Mouse (Mus musculus) intestine, postnatal 0 days (tissue): ENCODE results near the gene Il4. TPM values are rescaled to one million over a fixed set of nuclear protein-coding genes. Genes with fewer than 3 reads are reported as not detected.

Source experiments
- ATAC-seq: fragments of 200-750 bp; cut with Nextera tagmentation; 2 replicates; pipeline ENCODE4 v1.8.0; 2017; ENCODE audit warnings: mild to moderate bottlenecking, moderate TSS enrichment, moderate library complexity
- H3K27ac ChIP-seq: fragments of 300-500 bp; sonication (generic); 2 replicates; pipeline ENCODE4 v1.5.1; 2014; ENCODE audit warnings: mild to moderate bottlenecking, low read depth, low read length, moderate library complexity
- H3K27me3 ChIP-seq: fragments of 300-500 bp; sonication (generic); replicated peaks from 2 replicates; pipeline ENCODE4 v1.6.1; 2014; ENCODE audit warnings: low read length, mixed read lengths; ENCODE audit not compliant: control insufficient read depth, insufficient read depth
- H3K36me3 ChIP-seq: fragments of 300-500 bp; sonication (generic); 2 replicates; pipeline ENCODE4 v1.6.1; 2014; ENCODE audit warnings: mild to moderate bottlenecking, moderate library complexity; ENCODE audit not compliant: control insufficient read depth, insufficient read depth
- H3K4me1 ChIP-seq: fragments of 300-500 bp; sonication (generic); replicated peaks from 2 replicates; pipeline ENCODE4 v1.6.1; 2014; ENCODE audit warnings: antibody characterized with exemption, low read length, mixed read lengths; ENCODE audit not compliant: control insufficient read depth, insufficient read depth
- H3K4me2 ChIP-seq: fragments of 300-500 bp; sonication (generic); replicated peaks from 2 replicates; pipeline ENCODE4 v1.6.1; 2014; ENCODE audit warnings: low read depth, mild to moderate bottlenecking, moderate library complexity
- H3K4me3 ChIP-seq: fragments of 300-500 bp; sonication (generic); 2 replicates; pipeline ENCODE4 v1.5.1; 2014; ENCODE audit warnings: low read depth, low read length
- H3K9ac ChIP-seq: fragments of 300-500 bp; sonication (generic); 2 replicates; pipeline ENCODE4 v1.6.1; 2014; ENCODE audit warnings: mild to moderate bottlenecking, low read depth, low read length
- H3K9me3 ChIP-seq: fragments of 300-500 bp; sonication (generic); 2 replicates; pipeline ENCODE4 v1.6.1; 2016; ENCODE audit warnings: mixed run types; ENCODE audit not compliant: control insufficient read depth
- CTCF ChIP-seq: sonication (generic); IDR thresholded peaks from 2 replicates; pipeline ENCODE4 v1.5.1; 2016; ENCODE audit warnings: low read depth, mild to moderate bottlenecking, control low read depth, antibody characterized with exemption, moderate library complexity
- WGBS: fragments of 180-500 bp; shearing (Covaris S2); extraction: QIAGEN DNeasy Blood & Tissue Kit; methylation state at CpG from one replicate; pipeline ENCODE4 v1.1.7; 2014; 5-methylcytosine and 5-hydroxymethylcytosine counted together
- polyA plus RNA-seq: library from polyadenylated mRNA; unstranded; fragments of >200 nt; fragmentation: Nextera tagmentation; extraction: Ambion mirVana; gene quantifications from 2 replicates; pipeline ENCODE4 v1.2.1, GENCODE M21; 2015

Il4 gene
- polyA plus RNA-seq, 1 experiment from 2014 or later, result 0.29 TPM

DNA sequence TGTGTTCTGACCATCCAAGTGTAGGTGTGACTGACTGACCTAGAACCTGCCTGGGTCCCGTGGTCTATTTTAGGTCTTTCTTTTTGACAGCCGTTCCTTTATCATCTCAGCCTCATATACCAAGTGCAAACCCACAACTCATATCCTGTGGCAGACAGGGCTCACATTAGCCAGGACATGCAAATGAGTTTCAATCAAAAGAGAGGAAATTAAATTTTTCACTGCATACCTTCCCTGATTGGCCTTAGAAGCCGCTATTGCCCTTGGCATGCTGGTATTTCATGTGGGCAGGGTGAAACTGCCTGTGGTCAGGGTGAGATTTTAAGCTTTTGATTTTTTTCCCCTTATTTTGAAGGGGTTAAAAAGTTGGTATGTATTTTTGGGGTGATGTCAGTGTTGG is 8.8 kb downstream of the Il4 start:
- 81% methylated on average over 3 of the region's 3 CpGs for WGBS
- Histone ChIP-seq H3K4me1 (no peaks in the 10 kb centered on the region), H3K4me2 (no peak overlapping the region), H3K9ac (no peak overlapping the region), H3K4me3 (no peak overlapping the region), H3K27me3 (no peaks in the 10 kb centered on the region), H3K36me3 (no peaks in the 10 kb centered on the region), H3K9me3 (no peaks in the 10 kb centered on the region), H3K27ac (no peak overlapping the region)
- no peak for ATAC-seq
- TF ChIP-seq CTCF, result no peak

DNA sequence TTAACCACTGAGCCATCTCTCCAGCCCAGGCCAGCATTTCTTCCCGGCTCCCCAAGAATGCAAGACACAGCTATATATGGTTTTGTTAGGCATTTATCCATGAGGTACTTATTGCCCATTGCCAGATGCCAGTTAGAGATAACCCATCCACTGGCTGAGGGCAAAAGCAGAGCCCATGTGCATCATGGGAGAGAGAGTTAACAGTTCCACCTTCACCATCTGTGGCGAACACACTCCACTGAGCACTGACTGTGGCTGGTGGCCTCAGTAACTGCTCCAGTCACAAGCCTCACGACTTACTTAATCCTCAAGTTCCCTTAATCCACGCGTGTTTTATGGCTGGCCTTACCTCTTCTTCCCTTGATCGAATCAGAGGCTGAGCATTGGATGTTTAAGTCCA is 9.2 kb downstream of the Il4 start:
- H3K36me3 ChIP-seq, result no peaks in the 10 kb centered on the region
- no peak for TF ChIP-seq CTCF
- no peaks in the 10 kb centered on the region for H3K4me1 ChIP-seq
- no peaks in the 10 kb centered on the region for H3K9me3 ChIP-seq
- no peaks in the 10 kb centered on the region for H3K27me3 ChIP-seq
- no peak overlapping the region for H3K9ac ChIP-seq
- H3K4me2 ChIP-seq, result no peak overlapping the region
- H3K27ac ChIP-seq, result no peak overlapping the region
- no peak for ATAC-seq
- no peak overlapping the region for H3K4me3 ChIP-seq
- 60% methylated on average over 6 of the region's 6 CpGs for WGBS

DNA sequence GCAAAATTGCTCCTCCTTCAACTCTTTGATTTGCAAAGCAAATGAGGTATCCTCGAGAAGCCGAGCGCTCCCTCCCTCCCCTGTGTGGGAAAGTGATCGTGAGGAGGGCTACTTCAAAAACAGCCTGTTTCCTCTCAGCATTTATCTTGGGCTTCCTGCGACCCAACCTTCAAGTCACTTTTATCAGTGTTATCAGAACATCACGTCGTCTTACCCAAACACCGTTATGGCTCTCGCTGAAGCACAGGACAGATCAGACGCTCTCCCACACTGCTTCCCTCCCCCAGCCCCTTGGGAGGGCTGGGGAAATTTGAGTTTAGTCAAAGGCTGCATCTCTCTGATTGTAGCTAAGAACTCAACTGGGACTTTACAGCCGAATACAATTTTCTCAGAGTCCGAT is 12.9 kb downstream of the Il4 start:
- H3K9ac ChIP-seq, result no peak overlapping the region
- 15% methylated on average over 12 of the region's 12 CpGs for whole genome bisulfite sequencing
- H3K4me2 ChIP-seq, result no peak overlapping the region
- H3K27ac ChIP-seq, result no peak overlapping the region
- ATAC-seq, result no peak
- no peak for TF ChIP-seq CTCF
- H3K4me3 ChIP-seq, result no peak overlapping the region
- H3K27me3 ChIP-seq, result no peaks in the 10 kb centered on the region
- H3K9me3 ChIP-seq, result no peaks in the 10 kb centered on the region
- peaks cover 10% of the 10 kb centered on the region; the same call in 1 of the 2 replicates for H3K36me3 ChIP-seq
- H3K4me1 ChIP-seq, result no peaks in the 10 kb centered on the region

DNA sequence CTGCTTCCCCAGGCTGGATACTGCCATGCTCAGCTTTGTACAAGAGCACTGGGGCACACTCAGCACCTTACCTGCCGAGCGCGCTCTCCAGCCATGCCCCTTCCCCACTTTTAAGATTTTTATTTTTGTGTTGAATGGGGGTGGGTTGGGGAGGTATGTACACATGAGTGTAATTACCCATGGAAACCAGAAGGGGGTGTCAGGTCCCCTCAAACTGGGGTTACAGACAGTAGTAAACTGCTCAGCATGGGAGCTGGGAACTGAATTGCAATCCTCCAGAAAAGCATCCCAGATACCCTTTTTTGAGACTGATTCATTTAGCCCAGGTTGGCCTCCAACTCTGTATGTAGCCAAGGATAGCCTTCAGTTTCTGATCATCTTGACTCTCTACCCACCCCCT is 13.5 kb downstream of the Il4 start:
- Histone ChIP-seq H3K4me1 (no peaks in the 10 kb centered on the region), H3K27ac (no peak overlapping the region), H3K27me3 (no peaks in the 10 kb centered on the region), H3K9me3 (no peaks in the 10 kb centered on the region), H3K36me3 (peaks cover 14% of the 10 kb centered on the region; the same call in 1 of the 2 replicates), H3K4me2 (no peak overlapping the region), H3K9ac (no peak overlapping the region), H3K4me3 (no peak overlapping the region)
- ATAC-seq, result no peak
- peak; percentile 19; the same call in 1 of the 2 replicates for TF ChIP-seq CTCF
- WGBS, result 89% methylated on average over 3 of the region's 3 CpGs

DNA sequence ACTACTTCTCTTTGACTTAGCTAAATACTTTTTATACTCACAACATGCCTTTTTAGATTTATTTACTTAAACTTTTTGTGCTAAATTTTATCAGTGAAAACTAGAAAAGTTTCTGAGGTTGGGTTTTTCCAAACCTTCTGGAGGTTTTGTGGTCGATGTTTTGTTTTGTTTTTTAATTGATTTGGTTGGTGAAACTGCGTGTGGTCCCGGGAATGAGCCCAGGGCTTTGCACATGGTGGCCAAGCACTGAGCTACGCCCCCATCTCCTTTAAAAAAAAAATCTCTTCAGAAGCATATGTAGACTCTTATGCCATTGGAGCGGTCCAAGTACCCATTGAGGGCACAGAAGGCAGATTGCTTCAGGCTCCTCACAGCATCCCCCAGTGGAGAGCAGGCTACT is 27.4 kb downstream of the Il4 start:
- Histone ChIP-seq H3K36me3 (peaks cover 18% of the 10 kb centered on the region; the same call in 1 of the 2 replicates), H3K27ac (no peak overlapping the region), H3K27me3 (no peaks in the 10 kb centered on the region), H3K9me3 (no peaks in the 10 kb centered on the region), H3K4me2 (no peak overlapping the region), H3K4me1 (no peaks in the 10 kb centered on the region), H3K4me3 (no peak overlapping the region), H3K9ac (no peak overlapping the region)
- ATAC-seq, result no peak
- 92% methylated on average over 5 of the region's 5 CpGs for WGBS
- no peak for TF ChIP-seq CTCF

DNA sequence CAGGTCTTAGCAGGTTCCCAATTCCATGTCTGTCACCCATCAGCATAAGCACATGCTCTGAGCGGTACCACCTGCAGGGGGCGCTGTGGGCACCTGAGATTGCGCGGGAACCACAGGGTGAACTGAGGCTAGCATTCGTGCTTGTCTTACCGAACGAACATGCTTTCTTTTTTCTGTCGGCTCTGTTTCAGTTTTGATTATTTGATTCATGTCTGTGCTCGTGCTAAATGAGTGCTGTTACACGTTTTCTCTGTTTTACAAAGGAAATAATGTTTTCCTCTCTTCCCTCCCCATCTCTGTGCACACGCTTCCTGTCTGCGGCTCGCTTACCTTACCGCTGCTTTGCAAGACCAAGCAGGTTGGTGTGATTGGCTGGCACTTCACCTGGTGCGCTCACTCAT is 28.1 kb downstream of the Il4 start:
- Histone ChIP-seq H3K27me3 (no peaks in the 10 kb centered on the region), H3K36me3 (peaks cover 18% of the 10 kb centered on the region; the same call in 1 of the 2 replicates), H3K27ac (no peak overlapping the region), H3K4me1 (no peaks in the 10 kb centered on the region), H3K4me3 (no peak overlapping the region), H3K9me3 (no peaks in the 10 kb centered on the region), H3K4me2 (no peak overlapping the region), H3K9ac (no peak overlapping the region)
- 56% methylated on average over 15 of the region's 15 CpGs for WGBS
- ATAC-seq, result no peak
- peak; percentile 74 for TF ChIP-seq CTCF

DNA sequence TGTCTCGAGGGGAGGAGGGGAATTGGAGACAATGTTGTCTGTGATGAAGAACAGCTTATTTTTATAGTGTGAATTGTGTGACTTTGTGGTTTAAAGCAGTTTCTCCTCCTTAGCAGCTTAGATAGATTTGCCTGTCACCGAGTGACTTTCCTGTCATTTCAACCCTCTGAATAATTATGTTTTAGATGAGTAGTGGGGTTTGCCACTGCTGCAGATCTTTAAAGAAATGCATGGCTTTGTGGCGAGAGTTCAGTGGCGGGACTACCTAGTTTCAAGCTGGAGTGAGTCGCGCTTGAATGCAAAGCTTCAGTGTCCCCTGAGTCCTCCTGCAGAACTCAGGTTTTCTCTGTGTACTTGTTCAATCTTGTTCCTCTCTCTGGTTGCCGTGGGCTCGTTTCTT is 30.2 kb downstream of the Il4 start:
- 86% methylated on average over 8 of the region's 8 CpGs for WGBS
- no peak overlapping the region for H3K9ac ChIP-seq
- H3K4me2 ChIP-seq, result no peak overlapping the region
- peaks cover 21% of the 10 kb centered on the region; the same call in 1 of the 2 replicates for H3K36me3 ChIP-seq
- no peak for TF ChIP-seq CTCF
- no peaks in the 10 kb centered on the region for H3K4me1 ChIP-seq
- H3K4me3 ChIP-seq, result no peak overlapping the region
- no peaks in the 10 kb centered on the region for H3K27me3 ChIP-seq
- H3K27ac ChIP-seq, result no peak overlapping the region
- ATAC-seq, result no peak
- no peaks in the 10 kb centered on the region for H3K9me3 ChIP-seq
